Mouse (Mus musculus) left cerebral cortex, postnatal 14 days (tissue): ENCODE measurements at regions not wholly inside any gene's neighbourhood (a gene's known extent, or its start where the extent isn't known, plus 50 kb on each side); places are given as distances from the start of the nearest gene placed in this dataset.
A peak's percentile ranks its signal among the peaks of the same experiment; 100 is the strongest.

Experiments used
- DNase-seq, 2 experiments: peaks; one replicate each; pipeline ENCODE4 v3.0.0; 2021 to 2022; ENCODE audit warnings: low spot score in 2 of 2, mixed read lengths in 1 of 2
- intact Hi-C: fragments of 180-260 bp; cut with DNase I; formaldehyde crosslinking; loops from one replicate; pipeline ENCODE4 v1.15.1; 2025

DNA sequence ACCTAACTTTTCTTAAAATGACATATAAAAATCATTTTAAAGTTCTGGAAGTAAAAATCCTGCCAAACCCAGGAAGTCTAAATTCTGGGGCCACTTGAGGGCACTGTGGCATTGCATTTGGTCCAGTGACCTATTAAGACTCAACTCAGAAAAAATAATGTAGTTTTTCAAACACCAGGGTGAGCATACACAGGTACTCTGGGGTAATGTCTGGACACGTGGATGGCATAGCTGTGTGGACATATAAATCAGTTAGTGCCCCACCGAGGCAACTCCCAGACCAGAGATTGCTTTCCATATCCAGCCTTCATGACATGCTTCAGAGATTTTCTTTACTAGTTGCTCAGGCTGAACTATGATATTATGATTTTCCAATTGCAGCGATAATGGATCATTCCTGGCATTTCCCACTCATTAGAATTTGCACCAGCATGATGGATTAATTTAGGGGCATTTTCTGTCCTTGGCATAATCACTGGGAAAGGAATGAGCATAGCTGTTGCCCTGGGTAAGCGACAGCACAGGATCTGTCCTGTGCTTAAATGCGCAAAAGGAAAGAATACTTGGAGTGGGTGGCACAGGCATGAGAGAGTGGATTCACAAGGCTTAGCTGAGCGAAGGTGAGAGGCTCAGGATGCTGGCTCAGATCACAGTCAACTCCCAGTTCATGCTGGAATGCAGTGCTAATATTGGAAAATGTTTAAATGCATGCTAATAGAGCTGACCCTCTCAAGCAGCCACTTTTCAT lies 1526.6 kb upstream of the Cdh8 start:
- DNase-seq = peak; percentile 23 to 51
- intact Hi-C loops = loop anchor here (10.0 kb wide), 1 partner anchor 1842 kb away; the partner anchor contains the start of gene Cdh11

DNA sequence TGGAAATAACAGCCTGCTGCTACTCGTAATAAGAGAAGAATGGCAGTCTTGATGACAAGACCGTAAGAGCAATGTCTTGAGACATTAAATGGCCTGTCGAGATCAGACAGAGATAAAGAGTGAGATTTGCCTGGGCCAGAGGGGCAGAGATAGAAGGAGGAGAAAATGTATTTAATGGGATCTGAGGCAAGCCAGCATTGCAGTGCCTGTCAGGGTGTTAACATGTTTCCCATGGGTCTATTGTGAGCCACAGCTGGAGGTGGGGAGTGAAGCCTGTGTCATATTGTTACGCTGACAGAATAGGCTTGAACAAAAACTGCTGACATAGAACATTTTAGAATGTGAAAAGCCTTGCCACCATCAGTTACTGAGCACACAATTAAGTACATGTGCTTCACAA lies 1523.3 kb upstream of the Cdh8 start:
- intact Hi-C loops = no loop called here

DNA sequence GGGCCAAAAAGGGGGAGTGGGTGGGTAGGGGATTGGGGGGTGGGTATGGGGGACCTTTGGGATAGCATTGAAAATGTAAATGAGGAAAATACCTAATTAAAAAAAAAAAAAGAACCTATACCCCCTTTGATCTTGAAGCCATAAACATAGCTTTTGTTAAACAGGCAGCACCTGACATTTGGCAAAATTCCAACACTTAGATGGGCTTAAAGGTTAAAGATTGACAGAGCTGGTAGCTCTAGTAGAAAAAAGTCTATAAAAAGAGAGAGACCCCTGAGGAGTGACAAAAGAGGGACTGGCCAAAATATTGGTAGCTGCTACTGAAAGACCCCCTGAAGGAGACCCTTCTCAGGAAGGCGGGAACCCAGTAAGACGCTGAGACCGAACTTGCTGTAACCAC lies 1474.0 kb upstream of the Cdh8 start:
- no peak for DNase-seq
- intact Hi-C loops = no loop called here

More for the DNA sequence above, 1523.3 kb upstream of the Cdh8 start:
- DNase-seq = no peak

DNA sequence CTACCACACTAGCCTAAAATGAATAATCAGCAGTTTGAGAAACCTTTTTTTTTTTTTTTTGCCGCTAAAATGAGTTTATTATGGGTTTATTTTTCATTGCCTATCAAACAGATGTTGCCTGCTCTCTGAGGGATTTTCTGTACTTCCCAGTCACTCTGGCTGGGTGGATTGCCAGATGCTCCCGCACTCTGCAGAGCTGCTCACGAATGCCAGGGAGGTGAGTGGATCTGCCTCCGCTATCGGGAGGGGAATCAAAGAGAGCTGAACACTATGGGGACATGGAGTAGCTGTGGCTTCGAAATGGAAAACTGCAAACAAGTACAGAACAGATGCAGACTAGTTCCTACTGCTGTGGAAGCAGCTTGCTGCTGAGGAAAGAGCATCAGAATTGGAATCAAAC lies 1449.4 kb upstream of the Cdh8 start:
- intact Hi-C loops = no loop called here
- peak in 1 of 2 experiments; percentile 8 for DNase-seq

DNA sequence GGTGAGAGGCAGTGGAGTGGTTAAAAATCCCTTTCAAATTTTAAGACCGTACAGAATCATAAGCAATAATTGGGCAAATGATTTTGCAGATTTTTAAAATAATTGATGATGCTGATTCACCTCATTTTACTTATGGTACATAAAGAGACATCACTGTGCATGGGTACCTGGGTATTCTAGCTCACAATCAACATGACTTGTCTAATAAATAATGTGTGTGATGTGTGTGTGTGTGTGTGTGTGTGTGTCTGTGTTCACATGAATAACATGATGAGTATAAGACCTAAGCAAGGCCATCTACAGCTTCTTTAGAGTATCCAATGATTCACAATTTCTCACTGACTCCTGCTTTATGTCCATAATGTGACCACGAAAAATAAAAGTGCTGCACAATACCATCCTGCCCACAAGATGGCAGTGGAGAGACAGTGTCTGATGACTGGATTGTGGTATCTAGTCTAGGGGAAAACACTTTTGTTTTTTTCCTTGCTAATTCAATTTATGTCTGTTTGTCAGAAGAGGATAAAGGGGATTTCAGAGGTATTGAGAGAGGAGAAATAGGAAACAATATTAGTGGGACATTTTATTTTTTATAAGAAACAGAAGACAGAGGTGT lies 1434.7 kb upstream of the Cdh8 start:
- intact Hi-C loops = no loop called here
- DNase-seq = peak; percentile 75 to 77
